Mouse (Mus musculus): ENCODE data around the gene Gm5150. TPM values are rescaled to one million over a fixed set of nuclear protein-coding genes. Genes with fewer than 3 reads are reported as not detected.
"Not testable (repeated sequence)": the region's sequence is repeated elsewhere in the genome, so short reads cannot be mapped to it uniquely, and the experiment has no call there.

The Gm5150 gene
- polyA plus RNA-seq (2015; fragmentation: Nextera tagmentation; extraction: Ambion mirVana): not detected in 2 replicates

DNA sequence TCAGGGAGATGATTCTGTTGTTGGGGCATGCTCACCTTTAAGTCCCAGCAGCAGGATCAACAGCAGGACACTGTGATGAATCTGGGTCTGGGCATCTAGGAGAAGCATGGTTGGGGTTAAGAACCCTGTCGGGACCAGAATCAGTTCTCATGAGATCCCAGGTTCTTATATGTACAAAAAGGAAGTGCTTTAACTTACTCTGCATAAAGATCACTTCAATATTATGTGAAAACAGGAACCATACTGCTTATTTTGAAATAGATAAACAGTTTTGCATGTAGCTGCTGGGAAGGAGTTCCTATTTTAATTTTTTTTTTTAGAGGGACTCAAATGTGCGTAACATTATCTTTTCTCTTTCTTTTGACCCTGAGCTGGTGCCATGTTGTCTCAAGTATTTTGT lies at the start of gene Gm5150:
Gm5150 (minus strand) TSS at position 223 of the 400 bp plus-strand sequence.
- no peak within 1 kb of the TSS for H3K4me3 ChIP-seq (replicated peaks)
- ATAC-seq (replicated peaks; ENCODE audit: low FRiP score): no peak
- no peak within 1 kb of the TSS for H3K9ac ChIP-seq
- H3K9me3 ChIP-seq (replicated peaks): no peaks in the 10 kb centered on the region
- no peak within 1 kb of the TSS for H3K4me2 ChIP-seq
- no peak within 1 kb of the TSS for H3K27ac ChIP-seq
- no peaks in the 10 kb centered on the region for H3K4me1 ChIP-seq
- H3K36me3 ChIP-seq: no peaks in the 10 kb centered on the region
- H3K27me3 ChIP-seq: no peaks in the 10 kb centered on the region
- 88% methylated on average over 2 of the region's 2 CpGs for WGBS

DNA sequence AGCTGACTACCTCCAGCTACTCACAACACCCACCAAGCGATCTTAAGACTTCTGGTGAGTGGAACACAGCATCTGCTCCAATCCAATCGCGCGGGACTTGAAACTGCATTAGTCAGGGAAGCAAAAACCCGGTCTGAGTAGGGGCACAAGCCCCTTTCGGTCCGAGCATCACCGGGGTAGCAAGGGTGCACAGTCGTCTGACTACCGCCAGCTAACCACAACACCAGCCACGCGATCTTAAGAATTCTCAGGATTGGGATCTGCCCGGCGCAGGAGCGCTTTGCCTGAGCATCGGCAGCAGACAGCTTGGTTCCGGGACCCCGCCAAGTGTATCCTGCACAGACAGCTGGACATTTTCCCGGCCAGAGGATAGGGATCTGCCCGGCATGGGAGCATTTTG lies 45.5 kb upstream of the Gm5150 start:
- 87% methylated on average over 20 of the region's 20 CpGs for WGBS
- H3K27ac ChIP-seq; H3K4me2 ChIP-seq; H3K27me3 ChIP-seq; H3K4me1 ChIP-seq; ATAC-seq (replicated peaks; ENCODE audit: low FRiP score); H3K9me3 ChIP-seq (replicated peaks); H3K4me3 ChIP-seq (replicated peaks); H3K9ac ChIP-seq; H3K36me3 ChIP-seq: not testable (repeated sequence)

DNA sequence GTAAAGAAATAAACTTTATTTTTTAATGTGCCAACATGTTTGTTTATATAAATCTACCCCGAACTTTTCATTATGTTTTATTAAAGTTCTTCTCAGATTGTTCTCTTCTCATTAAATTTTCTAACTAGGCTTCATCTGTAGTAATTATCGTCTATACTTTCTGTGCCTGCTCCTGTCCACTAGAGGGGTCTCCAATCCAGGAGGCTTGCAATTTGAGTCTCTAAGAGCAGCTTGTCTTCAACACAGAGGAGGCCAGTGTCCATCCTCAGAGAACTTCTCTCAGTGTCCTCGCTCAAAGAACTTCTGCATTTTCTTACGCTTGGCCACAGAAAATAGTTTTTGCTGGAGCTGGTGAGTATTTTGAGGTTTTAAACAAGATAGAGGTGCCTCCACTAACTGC lies 41.1 kb upstream of the Gm5150 start:
- Histone ChIP-seq H3K36me3 (no peaks in the 10 kb centered on the region), H3K27me3 (no peaks in the 10 kb centered on the region), H3K4me3 (replicated peaks) (no peak overlapping the region), H3K4me2 (no peak overlapping the region), H3K9ac (no peak overlapping the region), H3K9me3 (replicated peaks) (no peaks in the 10 kb centered on the region), H3K27ac (no peak overlapping the region), H3K4me1 (no peaks in the 10 kb centered on the region)
- no peak for ATAC-seq (replicated peaks; ENCODE audit: low FRiP score)
- WGBS: 65% methylated on average over 4 of the region's 4 CpGs

DNA sequence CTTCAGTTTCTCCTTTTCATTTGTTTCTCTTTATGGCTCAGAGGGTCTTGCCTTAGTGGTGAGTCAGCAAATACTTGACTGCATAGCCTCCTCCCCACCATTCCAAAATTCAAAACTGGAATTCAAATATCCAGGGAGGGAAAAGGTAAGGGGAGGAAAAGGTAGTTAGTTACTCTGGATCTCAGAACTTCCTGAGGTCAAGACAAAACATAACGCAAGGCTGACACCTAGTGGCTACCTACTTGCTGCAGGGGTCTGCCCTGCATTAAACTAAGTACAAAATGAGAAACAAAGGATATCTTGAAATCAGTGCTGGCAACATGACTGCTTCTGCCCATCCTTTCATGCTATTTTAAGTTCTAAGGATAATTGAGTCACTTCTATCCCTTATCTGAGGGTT lies 37.1 kb upstream of the Gm5150 start:
- H3K36me3 ChIP-seq: no peaks in the 10 kb centered on the region
- H3K4me3 ChIP-seq (replicated peaks): no peak overlapping the region
- WGBS: 0% methylated on average over 1 of the region's 1 CpGs
- no peaks in the 10 kb centered on the region for H3K9me3 ChIP-seq (replicated peaks)
- H3K4me1 ChIP-seq: no peaks in the 10 kb centered on the region
- no peak overlapping the region for H3K4me2 ChIP-seq
- no peaks in the 10 kb centered on the region for H3K27me3 ChIP-seq
- no peak overlapping the region for H3K27ac ChIP-seq
- no peak overlapping the region for H3K9ac ChIP-seq
- ATAC-seq (replicated peaks; ENCODE audit: low FRiP score): no peak

DNA sequence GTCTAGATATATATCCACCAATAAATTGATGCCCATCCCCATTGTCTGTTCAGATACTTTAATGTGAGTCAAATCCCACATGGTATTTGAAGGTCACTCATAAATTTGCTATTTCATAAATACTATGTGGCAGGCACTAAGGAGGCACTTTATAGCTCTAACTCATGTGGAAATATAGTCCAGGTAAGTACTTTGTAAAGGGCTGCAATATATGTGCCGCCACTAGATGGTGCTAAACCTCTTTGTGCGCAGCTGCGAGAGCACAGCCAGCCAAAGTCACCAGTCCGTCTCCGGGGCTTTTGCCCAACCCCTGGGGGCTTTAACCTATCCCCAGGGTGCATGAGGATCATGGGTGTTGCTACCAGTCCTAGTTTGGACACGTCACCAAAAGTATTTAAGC lies 18.8 kb upstream of the Gm5150 start:
- WGBS: 8% methylated on average over 6 of the region's 6 CpGs
- not testable (repeated sequence) for H3K27ac ChIP-seq; H3K4me3 ChIP-seq (replicated peaks); H3K36me3 ChIP-seq; H3K27me3 ChIP-seq; H3K9me3 ChIP-seq (replicated peaks); H3K4me1 ChIP-seq; H3K9ac ChIP-seq
- H3K4me2 ChIP-seq: 0 out of 2 replicates have a peak overlapping the region, but pooled peaks have one; percentile 19
- peak; percentile 64; the same call in 1 of the 2 replicates for ATAC-seq (replicated peaks; ENCODE audit: low FRiP score)

DNA sequence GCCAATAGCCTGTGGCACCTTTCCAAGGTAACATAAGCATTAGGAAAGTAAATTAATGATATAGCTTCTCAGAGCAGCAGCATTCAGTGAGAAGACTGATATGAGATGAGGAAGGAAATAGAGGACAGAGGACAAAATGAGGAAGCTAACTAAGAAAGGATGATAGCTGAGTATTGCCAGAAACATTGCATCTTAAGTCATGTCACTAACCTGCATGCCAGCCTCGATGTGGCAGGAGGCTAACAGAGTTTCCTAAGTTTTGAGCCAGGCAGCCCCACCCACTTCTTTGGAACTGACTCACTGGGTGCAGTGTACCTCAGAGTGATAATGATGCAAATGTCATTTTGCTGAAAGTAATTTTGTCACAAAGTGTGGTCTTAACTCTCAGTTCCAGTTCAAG lies 16.0 kb upstream of the Gm5150 start:
- H3K4me2 ChIP-seq: no peak overlapping the region
- no peak for ATAC-seq (replicated peaks; ENCODE audit: low FRiP score)
- no peaks in the 10 kb centered on the region for H3K9me3 ChIP-seq (replicated peaks)
- H3K4me1 ChIP-seq: no peaks in the 10 kb centered on the region
- H3K27me3 ChIP-seq: no peaks in the 10 kb centered on the region
- H3K27ac ChIP-seq: no peak overlapping the region
- no peak overlapping the region for H3K4me3 ChIP-seq (replicated peaks)
- 52% methylated on average over 1 of the region's 1 CpGs for WGBS
- no peaks in the 10 kb centered on the region for H3K36me3 ChIP-seq
- H3K9ac ChIP-seq: no peak overlapping the region

DNA sequence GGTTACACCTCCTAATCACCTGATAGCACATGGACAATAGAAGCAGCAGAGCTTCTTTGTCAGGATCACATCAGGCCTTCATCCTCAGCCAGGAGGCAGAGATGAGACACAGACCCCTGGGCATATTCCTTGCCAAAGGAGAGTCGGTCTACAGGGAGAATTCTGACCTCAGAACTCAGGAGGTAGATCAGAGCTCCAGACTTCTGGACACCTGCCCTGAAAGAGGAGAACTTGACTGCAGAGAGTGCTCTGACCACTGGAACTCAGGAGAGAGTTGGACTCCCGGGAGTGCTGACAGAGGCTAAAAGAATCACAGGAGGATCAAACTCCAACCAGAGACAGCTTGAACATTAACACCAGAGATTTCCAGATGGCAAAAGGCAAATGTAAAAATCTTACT lies 8.2 kb upstream of the Gm5150 start:
- H3K27me3 ChIP-seq; H3K9ac ChIP-seq; H3K4me3 ChIP-seq (replicated peaks); H3K9me3 ChIP-seq (replicated peaks); H3K4me1 ChIP-seq; H3K4me2 ChIP-seq; H3K27ac ChIP-seq; H3K36me3 ChIP-seq; ATAC-seq (replicated peaks; ENCODE audit: low FRiP score): not testable (repeated sequence)
- WGBS: 84% methylated on average over 2 of the region's 2 CpGs

DNA sequence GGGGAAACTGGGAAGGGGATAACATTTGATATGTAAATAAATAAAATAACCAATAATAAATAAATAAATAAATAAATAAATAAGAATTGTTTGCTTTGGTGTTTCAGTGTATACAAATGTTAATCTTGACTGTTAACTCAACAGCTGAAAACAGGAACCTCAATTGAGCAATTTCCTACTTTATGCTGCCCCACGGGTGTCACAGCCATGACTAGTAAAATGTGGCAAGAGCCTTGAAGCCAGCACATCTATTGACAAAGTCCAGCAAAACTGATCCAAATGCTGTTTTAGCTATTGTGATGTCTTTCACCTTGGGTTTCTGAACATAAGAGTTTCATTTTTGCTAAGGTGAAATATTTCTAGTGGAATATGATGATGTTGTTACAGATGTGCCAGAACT lies 1.6 kb upstream of the Gm5150 start:
- Histone ChIP-seq H3K4me1 (no peaks in the 10 kb centered on the region), H3K9me3 (replicated peaks) (no peaks in the 10 kb centered on the region), H3K36me3 (no peaks in the 10 kb centered on the region), H3K27me3 (no peaks in the 10 kb centered on the region), H3K4me2 (no peak overlapping the region), H3K4me3 (replicated peaks) (no peak overlapping the region), H3K27ac (no peak overlapping the region), H3K9ac (no peak overlapping the region)
- ATAC-seq (replicated peaks; ENCODE audit: low FRiP score): no peak
- 68% methylated on average over 1 of the region's 1 CpGs for WGBS

DNA sequence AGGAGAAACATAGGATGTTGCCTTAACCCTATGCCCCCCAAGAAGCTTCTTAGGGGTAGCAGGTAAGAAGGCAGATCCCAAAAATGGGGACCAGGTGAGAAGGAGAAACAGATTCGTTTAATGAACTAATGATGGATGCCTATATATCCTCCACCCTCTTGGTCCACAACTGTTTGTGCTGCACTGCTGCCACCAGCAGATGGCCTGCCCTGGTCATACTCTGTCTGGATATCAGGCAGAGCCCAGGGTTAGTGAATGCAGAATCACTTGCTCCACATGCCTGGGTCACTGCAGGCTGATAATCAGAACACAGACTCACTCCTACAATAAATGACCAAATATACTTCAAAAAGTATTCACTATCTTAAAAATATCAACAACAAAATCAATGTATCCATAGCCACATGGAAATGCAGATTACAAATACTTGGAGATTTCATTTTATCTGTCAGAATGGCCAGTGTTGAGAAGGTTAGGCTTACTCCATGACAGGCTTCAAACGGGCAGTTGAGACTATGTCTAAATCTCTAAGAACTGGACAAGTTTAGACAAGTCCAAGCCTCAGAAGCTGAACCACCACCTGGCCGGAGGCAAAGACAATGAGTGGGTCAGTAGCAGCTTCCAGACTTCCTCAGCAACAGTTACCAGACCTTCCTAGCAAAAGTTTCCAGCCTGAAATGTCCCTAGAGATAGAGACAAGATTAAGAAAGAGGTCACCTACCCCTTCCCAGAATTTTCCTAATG lies 2.2 kb downstream of the Gm5150 start:
- no peak overlapping the region for H3K27ac ChIP-seq
- no peak overlapping the region for H3K9ac ChIP-seq
- H3K27me3 ChIP-seq: no peaks in the 10 kb centered on the region
- no peak for ATAC-seq (replicated peaks; ENCODE audit: low FRiP score)
- WGBS: 82% methylated on average over 3 of the region's 3 CpGs
- no peak overlapping the region for H3K4me2 ChIP-seq
- H3K4me3 ChIP-seq (replicated peaks): no peak overlapping the region
- no peaks in the 10 kb centered on the region for H3K4me1 ChIP-seq
- H3K36me3 ChIP-seq: no peaks in the 10 kb centered on the region
- no peaks in the 10 kb centered on the region for H3K9me3 ChIP-seq (replicated peaks)

DNA sequence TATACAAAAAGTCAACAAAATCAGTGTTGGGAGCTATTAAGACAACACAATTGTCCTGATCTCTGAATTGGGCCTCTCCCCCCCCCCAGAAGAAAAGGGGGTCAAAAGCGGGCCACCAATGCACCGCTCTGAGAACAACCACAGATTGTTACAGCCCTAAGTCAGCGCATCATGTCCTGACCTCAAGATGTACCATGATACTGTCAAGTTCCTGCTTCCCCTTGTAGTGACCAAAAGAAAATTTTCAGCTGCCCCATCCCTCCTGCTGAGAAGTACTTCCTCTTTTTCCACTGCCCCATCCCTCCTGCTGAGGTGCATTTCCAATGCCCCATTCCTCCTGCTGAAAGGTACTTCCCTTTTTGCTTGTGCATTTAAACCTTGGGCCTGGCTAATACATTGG lies 6.8 kb downstream of the Gm5150 start:
- H3K4me2 ChIP-seq; H3K9me3 ChIP-seq (replicated peaks); H3K9ac ChIP-seq; H3K27me3 ChIP-seq; H3K36me3 ChIP-seq; ATAC-seq (replicated peaks; ENCODE audit: low FRiP score); H3K4me1 ChIP-seq; H3K4me3 ChIP-seq (replicated peaks); H3K27ac ChIP-seq: not testable (repeated sequence)
- WGBS: 93% methylated on average over 3 of the region's 3 CpGs

DNA sequence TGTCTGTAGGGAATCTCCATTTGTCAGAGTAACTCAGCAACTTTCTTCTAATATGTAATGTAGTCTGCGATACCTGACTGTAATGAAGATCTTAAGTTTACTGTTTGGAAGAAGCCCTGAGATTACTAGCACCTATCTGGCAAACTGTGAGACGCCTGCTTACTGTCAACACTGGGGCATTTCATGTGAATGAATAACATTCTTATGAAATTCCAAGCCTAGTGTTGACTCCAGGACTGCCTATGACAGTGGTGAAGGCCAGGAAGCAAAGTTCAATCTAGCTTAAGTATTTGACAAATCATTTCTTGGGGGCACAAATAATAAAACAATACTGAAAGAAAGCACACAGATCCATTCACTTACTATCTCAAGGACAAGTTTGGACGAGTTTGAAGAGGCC lies 24.0 kb downstream of the Gm5150 start:
- no peaks in the 10 kb centered on the region for H3K9me3 ChIP-seq (replicated peaks)
- WGBS: 65% methylated on average over 3 of the region's 3 CpGs

DNA sequence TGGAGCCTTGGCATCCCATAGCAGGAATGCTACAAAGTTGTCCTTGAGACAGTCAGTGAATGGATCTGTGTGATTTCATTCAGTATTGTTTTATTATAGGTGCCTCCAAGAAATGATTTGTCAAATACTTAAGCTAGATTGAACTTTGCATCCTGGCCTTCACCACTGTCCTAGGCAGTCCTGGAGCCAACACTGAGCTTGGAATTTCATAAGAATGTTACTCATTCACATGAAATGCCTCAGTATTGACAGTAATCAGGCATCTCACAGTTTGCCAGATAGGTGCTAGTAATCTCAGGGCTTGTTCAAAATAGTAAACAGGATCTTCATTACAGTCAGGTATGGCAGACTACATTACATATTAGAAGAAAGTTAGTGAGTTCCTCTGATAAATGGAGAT lies 49.3 kb downstream of the Gm5150 start:
- Histone ChIP-seq H3K4me2 (no peak overlapping the region), H3K36me3 (no peaks in the 10 kb centered on the region), H3K27ac (no peak overlapping the region), H3K27me3 (no peaks in the 10 kb centered on the region), H3K9me3 (replicated peaks) (0 out of 2 replicates have a peak, but pooled peaks cover 4% of the 10 kb centered on the region), H3K4me3 (replicated peaks) (no peak overlapping the region), H3K4me1 (no peaks in the 10 kb centered on the region), H3K9ac (no peak overlapping the region)
- no peak for ATAC-seq (replicated peaks; ENCODE audit: low FRiP score)

More for the DNA sequence above, 24.0 kb downstream of the Gm5150 start:
- H3K4me3 ChIP-seq (replicated peaks): no peak overlapping the region
- H3K4me1 ChIP-seq: no peaks in the 10 kb centered on the region
- no peak overlapping the region for H3K9ac ChIP-seq
- no peak for ATAC-seq (replicated peaks; ENCODE audit: low FRiP score)
- H3K27ac ChIP-seq: no peak overlapping the region
- H3K27me3 ChIP-seq: no peaks in the 10 kb centered on the region
- H3K4me2 ChIP-seq: no peak overlapping the region
- H3K36me3 ChIP-seq: no peaks in the 10 kb centered on the region

All from kidney, embryonic 15.5 days (tissue).